Mouse (Mus musculus) cerebellum, adult 2 months (tissue): ENCODE data around the gene Gm20838. TPM values are rescaled to one million over a fixed set of nuclear protein-coding genes. Genes with fewer than 3 reads are reported as not detected.
"Not testable (repeated sequence)": the region's sequence is repeated elsewhere in the genome, so short reads cannot be mapped to it uniquely, and the experiment has no call there.

ENCODE experiments used
- DNase-seq, 2 experiments: peaks; one replicate each; pipeline ENCODE4 v3.0.0; 2021
- H3K27ac ChIP-seq: fragments of 200-500 bp; 2 replicates; pipeline ENCODE4 v1.5.1; 2012; ENCODE audit warnings: low read length, control low read depth, inconsistent platforms; ENCODE audit not compliant: insufficient read depth
- H3K27me3 ChIP-seq: fragments of 200-500 bp; 2 replicates; pipeline ENCODE4 v1.6.1; 2012; ENCODE audit warnings: inconsistent platforms, mild to moderate bottlenecking, low read length, moderate library complexity; ENCODE audit not compliant: control insufficient read depth, insufficient read depth
- H3K4me1 ChIP-seq: fragments of 200-500 bp; 2 replicates; pipeline ENCODE4 v1.6.1; 2011; ENCODE audit warnings: low read length; ENCODE audit not compliant: control insufficient read depth, insufficient read depth
- H3K4me3 ChIP-seq: fragments of 200-500 bp; replicated peaks from 2 replicates; pipeline ENCODE3; 2011; ENCODE audit warnings: mild to moderate bottlenecking, low read depth, low read length, control low read depth; ENCODE audit not compliant: insufficient read depth
- WGBS: fragments of 180-500 bp; shearing (Covaris S2); methylation state at CpG from one replicate; pipeline ENCODE4 v1.1.7; 2018; 5-methylcytosine and 5-hydroxymethylcytosine counted together
- polyA plus RNA-seq: library from polyadenylated mRNA; depleted of rRNA; stranded (reverse); fragments of >200 nt; gene quantifications from 2 replicates; pipeline ENCODE4 v1.2.3, GENCODE M21; 2012; rRNA removed

The Gm20838 gene
- not detected in 2 replicates for polyA plus RNA-seq

DNA sequence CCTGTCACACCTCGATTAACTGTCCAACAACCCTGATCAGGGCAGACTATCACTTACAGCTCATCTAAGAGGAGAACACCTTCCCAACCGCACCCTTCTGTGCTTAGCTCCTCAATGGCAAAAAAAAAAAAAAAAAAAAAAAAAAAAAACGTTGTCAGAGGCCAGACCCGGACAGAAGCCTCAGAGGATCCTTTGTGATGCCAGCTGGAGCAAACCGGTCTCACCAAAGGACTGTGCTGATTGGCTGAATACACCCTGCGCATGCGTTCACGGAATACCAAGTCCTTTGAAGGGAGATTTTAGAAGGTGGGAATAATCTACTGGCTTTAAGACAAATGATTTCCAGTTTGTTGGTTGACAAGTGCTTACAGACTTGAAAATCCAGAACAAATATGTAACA, at the start of gene Gm20838:
Gm20838 (minus strand) TSS at position 101 of the 400 bp plus-strand sequence.
- not testable (repeated sequence) for H3K4me3 ChIP-seq, H3K27ac ChIP-seq, H3K27me3 ChIP-seq, H3K4me1 ChIP-seq, DNase-seq
- WGBS: no CpG with 5 or more reads among the region's 8 CpGs
